Mouse (Mus musculus): ENCODE measurements around the gene Rab35.

- TF ChIP-seq E2F4 (IDR thresholded peaks at IDR 0.05; ENCODE audit: insufficient replicate concordance, low read depth, low read length) (no peak), ZC3H11A (IDR thresholded peaks at IDR 0.05; ENCODE audit: low read depth, low read length) (no peak), CTCF (conservative IDR thresholded peaks at IDR 0.05 in 1 of 2, IDR thresholded peaks at IDR 0.05 in 1 of 2; ENCODE audit: low read depth in 2 of 2, low read length in 2 of 2) (peak; percentile 24 to 58; a peak in 3 of 4 replicates), NELFE (IDR thresholded peaks at IDR 0.05; ENCODE audit: low read depth, low read length) (no peak), ELF1 (IDR thresholded peaks at IDR 0.05; ENCODE audit: low read depth, low read length) (no peak), ZKSCAN1 (IDR thresholded peaks at IDR 0.05; ENCODE audit: borderline replicate concordance, low read depth, low read length) (no peak), JUND (conservative IDR thresholded peaks at IDR 0.05; ENCODE audit: low read depth, low read length) (no peak), MAZ (IDR thresholded peaks at IDR 0.05; ENCODE audit: low read depth, low read length) (no peak), ETS1 (conservative IDR thresholded peaks at IDR 0.05; ENCODE audit: low read depth, low read length) (no peak), TCF12 (IDR thresholded peaks at IDR 0.05; ENCODE audit: low read depth, low read length) (no peak), GABPA (IDR thresholded peaks at IDR 0.05; ENCODE audit: insufficient replicate concordance, low read depth, low read length) (no peak), POLR2A (IDR thresholded peaks at IDR 0.05; ENCODE audit: low read depth, low read length) (no peak), POLR2AphosphoS2 (IDR thresholded peaks at IDR 0.05; ENCODE audit: low read depth, low read length) (no peak), MYC (IDR thresholded peaks at IDR 0.05; ENCODE audit: low read depth, low read length) (no peak)
Measured at GRCm38 (mm10) chr5:115614948-115615347, 16.8 kb upstream of the Rab35 start.

Data from CH12.LX (cell line).